Mouse (Mus musculus) brain, embryonic 14.5 days (tissue): ENCODE results near the gene Trim3. TPM values are rescaled to one million over a fixed set of nuclear protein-coding genes. Genes with fewer than 3 reads are reported as not detected.

Source experiments
- DNase-seq: peaks from one replicate; pipeline ENCODE4 v3.0.0-alpha.2; 2011; ENCODE audit warnings: low read depth
- CTCF ChIP-seq: fragments of 200-500 bp; IDR thresholded peaks from 2 replicates; pipeline ENCODE4 v1.5.1; 2012; ENCODE audit warnings: inconsistent platforms, mild to moderate bottlenecking, moderate library complexity, borderline replicate concordance; ENCODE audit not compliant: insufficient read depth, insufficient read length; ENCODE audit errors: extremely low read depth
- POLR2A ChIP-seq: fragments of 200-500 bp; IDR thresholded peaks from 2 replicates; pipeline ENCODE4 v1.6.1; 2012; ENCODE audit warnings: mild to moderate bottlenecking, inconsistent platforms, borderline replicate concordance; ENCODE audit not compliant: poor library complexity, insufficient read depth, insufficient read length, severe bottlenecking; ENCODE audit errors: extremely low read depth
- polyA plus RNA-seq: library from polyadenylated mRNA; depleted of rRNA; stranded (reverse); fragments of >200 nt; gene quantifications from 2 replicates; pipeline ENCODE4 v1.2.3, GENCODE M21; 2012

Trim3 gene
- polyA plus RNA-seq, 1 experiment = 127 TPM

GRCm38 (mm10) chr7:105621646-105622292 lies 11.6 kb downstream of the Trim3 start:
- no peak for TF ChIP-seq CTCF
- TF ChIP-seq POLR2A = no peak
- no peak for DNase-seq

DNA sequence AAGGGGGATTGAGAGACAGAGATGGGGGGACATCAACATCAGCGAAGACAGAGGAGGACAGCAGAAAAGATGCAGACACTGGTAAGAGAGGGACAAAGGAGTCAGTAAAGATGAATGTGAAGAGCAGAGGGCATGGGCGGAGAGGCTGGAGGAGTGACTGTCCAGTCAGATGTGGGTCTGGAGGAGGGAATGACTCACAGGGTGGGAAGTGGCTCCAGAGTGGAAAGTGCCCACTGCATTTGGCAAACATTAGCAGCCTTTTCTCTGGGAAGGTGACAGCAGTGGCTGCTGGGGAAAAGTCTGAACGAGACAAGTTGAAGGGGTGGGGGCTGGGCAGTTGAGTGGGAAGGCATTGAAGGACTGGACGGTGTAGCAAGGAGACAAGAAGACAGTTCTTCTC lies 12.3 kb downstream of the Trim3 start:
- DNase-seq = no peak
- no peak for TF ChIP-seq POLR2A
- TF ChIP-seq CTCF = no peak

DNA sequence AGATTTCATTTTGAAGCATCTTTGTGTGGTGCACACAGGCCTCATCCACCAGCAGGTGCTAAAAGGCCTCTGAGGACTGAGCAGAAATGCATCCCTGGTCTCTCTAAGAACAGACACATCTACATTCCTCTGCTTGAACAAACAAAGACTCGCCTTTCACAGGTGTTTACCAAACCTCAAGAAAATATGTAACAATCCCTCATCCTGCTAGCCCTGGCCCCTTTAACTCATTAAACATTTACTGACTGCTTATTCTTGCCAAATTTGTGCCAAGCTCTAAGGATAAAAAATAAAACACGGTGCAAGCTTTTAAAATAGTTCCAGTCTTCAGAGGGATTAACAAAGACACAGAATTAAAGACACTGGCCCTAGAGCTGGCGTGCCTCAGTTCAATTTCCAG lies 13.7 kb downstream of the Trim3 start:
- DNase-seq = no peak
- TF ChIP-seq CTCF (no peak), POLR2A (no peak)

GRCm38 (mm10) chr7:105617810-105618209 lies 15.6 kb downstream of the Trim3 start:
- no peak for TF ChIP-seq CTCF
- TF ChIP-seq POLR2A = no peak
- DNase-seq = no peak

GRCm38 (mm10) chr7:105616561-105616960 lies 16.8 kb downstream of the Trim3 start:
- no peak for DNase-seq
- TF ChIP-seq POLR2A (no peak), CTCF (no peak)

- TF ChIP-seq POLR2A (no peak), CTCF (no peak)
- DNase-seq = no peak
Measured at GRCm38 (mm10) chr7:105615720-105616119, 17.7 kb downstream of the Trim3 start.

GRCm38 (mm10) chr7:105614400-105614799 lies 19.0 kb downstream of the Trim3 start:
- DNase-seq = no peak
- TF ChIP-seq POLR2A (no peak), CTCF (no peak)

GRCm38 (mm10) chr7:105611767-105612166 lies 21.6 kb downstream of the Trim3 start:
- TF ChIP-seq CTCF (no peak), POLR2A (no peak)
- no peak for DNase-seq

DNA sequence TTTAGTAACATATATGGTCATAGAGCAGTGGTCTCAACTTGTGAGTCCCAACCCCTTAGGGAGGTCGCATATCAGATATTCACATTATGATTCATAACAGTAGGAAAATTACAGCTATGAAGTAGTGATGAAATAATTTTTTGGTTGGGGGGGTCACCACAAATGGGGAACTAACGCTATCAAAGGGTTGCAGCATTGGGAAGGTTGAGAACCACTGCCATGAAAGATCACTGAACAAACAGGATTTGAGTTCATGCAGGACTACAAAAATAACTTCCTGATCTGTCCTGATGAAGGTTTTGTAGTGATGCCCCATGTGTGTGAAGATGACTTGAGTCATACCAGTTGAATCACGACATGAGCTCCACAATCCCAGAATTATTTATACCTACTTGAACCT lies 24.9 kb downstream of the Trim3 start:
- TF ChIP-seq POLR2A = no peak
- no peak for TF ChIP-seq CTCF
- DNase-seq = no peak

DNA sequence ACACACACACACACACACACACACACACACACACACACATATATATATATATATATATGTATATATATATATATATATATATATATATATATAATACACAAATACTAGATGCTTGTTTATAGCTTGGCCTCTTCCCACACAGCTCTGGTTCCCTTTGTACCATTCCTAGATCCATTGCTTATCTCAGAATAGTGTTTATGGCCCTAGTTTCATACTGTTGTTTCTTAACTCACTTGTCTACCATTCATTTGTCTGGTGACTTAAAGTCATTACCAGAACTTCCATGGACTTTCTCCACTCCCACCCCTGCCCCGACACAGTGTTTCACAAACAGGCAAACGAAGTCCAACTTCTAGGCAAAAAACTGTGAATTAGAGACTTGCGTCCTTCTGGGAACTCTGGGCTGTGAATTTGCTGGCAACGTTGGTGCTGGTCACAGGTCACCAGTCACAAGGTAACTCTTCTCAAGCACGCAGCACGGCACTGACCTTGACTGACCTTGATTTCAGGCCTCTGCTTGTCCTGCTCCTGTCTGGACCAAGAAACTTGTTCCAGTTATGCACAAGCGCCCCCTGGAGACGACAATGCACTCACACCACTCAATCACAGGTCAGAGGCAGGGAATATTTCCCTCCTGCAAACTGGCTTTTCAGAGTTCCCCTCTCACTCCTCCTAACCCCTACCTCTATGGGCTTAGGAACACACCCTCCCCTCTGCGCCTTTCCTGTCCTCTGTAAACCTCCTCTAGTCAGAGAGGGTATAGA lies 30.3 kb downstream of the Trim3 start:
- peak; percentile 74 for DNase-seq
- TF ChIP-seq POLR2A = no peak
- TF ChIP-seq CTCF = peak; percentile 75

GRCm38 (mm10) chr7:105590097-105590496 lies 43.3 kb downstream of the Trim3 start:
- no peak for DNase-seq
- TF ChIP-seq CTCF (no peak), POLR2A (no peak)
